Mouse (Mus musculus) kidney, postnatal 0 days (tissue): Measurements from ENCODE around the gene Gm21985. TPM values are rescaled to one million over a fixed set of nuclear protein-coding genes. Genes with fewer than 3 reads are reported as not detected.
"Not testable (repeated sequence)": the region's sequence is repeated elsewhere in the genome, so short reads cannot be mapped to it uniquely, and the experiment has no call there.

Experiments
- ATAC-seq: fragments of 200-750 bp; cut with Nextera tagmentation; replicated peaks from 2 replicates; pipeline ENCODE4 v1.8.0; 2017; ENCODE audit warnings: low read depth, moderate number of reproducible peaks, moderate TSS enrichment, moderate library complexity; ENCODE audit not compliant: low FRiP score
- DNase-seq: peaks from one replicate; pipeline ENCODE4 v3.0.0-alpha.2; 2016; ENCODE audit warnings: low spot score
- H3K27ac ChIP-seq: fragments of 300-500 bp; sonication (generic); 2 replicates; pipeline ENCODE4 v1.5.1; 2014; ENCODE audit warnings: mild to moderate bottlenecking
- H3K27me3 ChIP-seq: fragments of 300-500 bp; sonication (generic); 2 replicates; pipeline ENCODE4 v1.6.1; 2014; ENCODE audit warnings: low read length, mixed read lengths; ENCODE audit not compliant: insufficient read depth
- H3K36me3 ChIP-seq: fragments of 300-500 bp; sonication (generic); 2 replicates; pipeline ENCODE4 v1.6.1; 2014; ENCODE audit warnings: low read length, mixed read lengths; ENCODE audit not compliant: insufficient read depth
- H3K4me1 ChIP-seq: fragments of 300-500 bp; sonication (generic); replicated peaks from 2 replicates; pipeline ENCODE4 v1.6.1; 2014; ENCODE audit warnings: antibody characterized with exemption, low read length, mixed read lengths; ENCODE audit not compliant: insufficient read depth
- H3K4me2 ChIP-seq: fragments of 300-500 bp; sonication (generic); 2 replicates; pipeline ENCODE4 v1.6.1; 2014; ENCODE audit warnings: mild to moderate bottlenecking, low read length, moderate library complexity, mixed read lengths
- H3K4me3 ChIP-seq: fragments of 300-500 bp; sonication (generic); replicated peaks from 2 replicates; pipeline ENCODE4 v1.5.1; 2014; ENCODE audit warnings: low read depth, low read length
- H3K9ac ChIP-seq: fragments of 300-500 bp; sonication (generic); 2 replicates; pipeline ENCODE4 v1.6.1; 2014; ENCODE audit warnings: low read depth, low read length
- H3K9me3 ChIP-seq: fragments of 300-500 bp; sonication (generic); replicated peaks from 2 replicates; pipeline ENCODE4 v1.6.1; 2016; ENCODE audit warnings: low read length, inconsistent platforms, mixed read lengths
- CTCF ChIP-seq: IDR thresholded peaks from 2 replicates; pipeline ENCODE4 v1.5.1; 2016; ENCODE audit warnings: antibody characterized with exemption, low read depth, mild to moderate bottlenecking, moderate library complexity
- WGBS: fragments of 180-500 bp; shearing (Covaris S2); extraction: QIAGEN DNeasy Blood & Tissue Kit; methylation state at CpG from one replicate; pipeline ENCODE4 v1.1.7; 2014; 5-methylcytosine and 5-hydroxymethylcytosine counted together
- polyA plus RNA-seq: library from polyadenylated mRNA; unstranded; fragments of >200 nt; fragmentation: Nextera tagmentation; extraction: Ambion mirVana; gene quantifications from 2 replicates; pipeline ENCODE4 v1.2.1, GENCODE M21; 2015

The Gm21985 gene
- polyA plus RNA-seq, 1 experiment from 2014 or later = not detected

DNA sequence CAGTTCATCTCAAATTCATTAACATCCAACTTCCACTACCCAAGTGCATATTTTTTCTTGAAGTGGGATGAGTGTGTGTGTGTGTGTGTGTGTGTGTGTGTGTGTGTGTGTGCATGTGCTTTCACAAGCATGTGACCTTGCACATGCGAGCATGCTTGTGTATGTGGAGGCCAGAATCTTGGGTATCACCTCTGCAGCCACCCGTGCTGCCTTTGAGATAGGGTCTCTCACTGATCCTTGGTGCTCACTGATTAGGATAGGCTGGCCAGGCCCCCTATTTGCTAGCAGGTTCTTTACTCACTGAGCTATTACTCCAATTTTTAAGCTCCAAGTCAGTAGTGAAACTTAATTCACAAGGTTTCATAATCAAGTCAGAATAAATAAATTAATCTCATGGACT lies 6.8 kb downstream of the Gm21985 start:
- WGBS = 94% methylated on average over 2 of the region's 2 CpGs
- Histone ChIP-seq H3K27me3 (no peaks in the 10 kb centered on the region), H3K4me3 (no peak overlapping the region), H3K27ac (no peak overlapping the region), H3K4me2 (no peak overlapping the region), H3K36me3 (no peaks in the 10 kb centered on the region), H3K4me1 (0 out of 2 replicates have a peak, but pooled peaks cover 4% of the 10 kb centered on the region), H3K9ac (no peak overlapping the region), H3K9me3 (no peaks in the 10 kb centered on the region)
- no peak for TF ChIP-seq CTCF
- no peak for DNase-seq
- ATAC-seq = no peak

DNA sequence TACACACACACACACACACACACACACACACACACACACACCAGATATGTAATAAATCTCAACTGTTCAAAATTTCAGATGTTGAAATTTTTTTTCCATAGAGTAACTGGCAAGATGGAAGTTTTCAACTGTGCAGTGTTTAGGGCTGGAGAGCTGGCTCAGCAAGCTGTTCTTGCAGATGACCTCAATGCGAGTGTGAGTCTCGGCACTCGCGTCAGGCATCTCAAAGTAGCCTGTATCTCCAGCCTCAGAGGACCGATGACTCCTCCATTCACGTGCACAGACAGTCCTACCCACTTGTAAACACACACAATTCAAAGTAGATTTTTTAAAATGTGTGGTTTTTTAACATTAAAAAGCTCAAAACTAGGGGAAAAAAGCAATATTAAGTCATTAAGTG lies 7.4 kb downstream of the Gm21985 start:
- Histone ChIP-seq H3K27ac (no peak overlapping the region), H3K4me3 (no peak overlapping the region), H3K4me1 (0 out of 2 replicates have a peak, but pooled peaks cover under 1% of the 10 kb centered on the region), H3K36me3 (no peaks in the 10 kb centered on the region), H3K9me3 (no peaks in the 10 kb centered on the region), H3K4me2 (no peak overlapping the region), H3K9ac (no peak overlapping the region), H3K27me3 (no peaks in the 10 kb centered on the region)
- 89% methylated on average over 6 of the region's 6 CpGs for WGBS
- ATAC-seq (no peak), DNase-seq (no peak)
- no peak for TF ChIP-seq CTCF

DNA sequence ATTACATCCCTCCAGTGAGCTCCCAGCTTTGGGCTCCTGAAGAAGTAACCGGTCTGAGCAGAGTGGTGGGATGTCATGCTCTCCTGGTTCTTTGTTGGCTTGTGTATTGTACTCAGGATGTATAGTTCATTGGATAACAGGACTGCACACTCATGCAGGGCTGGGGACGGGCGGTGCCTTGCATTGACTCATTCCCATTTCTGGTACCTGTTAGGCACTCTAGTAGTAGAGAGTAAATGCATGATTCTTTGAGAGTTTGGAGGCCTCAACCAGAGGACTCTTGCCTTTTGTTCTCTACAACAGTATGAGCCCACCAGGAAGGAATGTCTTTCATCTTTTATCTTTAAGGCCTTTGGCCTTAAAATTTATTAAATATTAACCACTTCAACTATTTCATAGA lies 10.8 kb downstream of the Gm21985 start:
- H3K9ac ChIP-seq = no peak overlapping the region
- H3K36me3 ChIP-seq = no peaks in the 10 kb centered on the region
- TF ChIP-seq CTCF = no peak
- 91% methylated on average over 3 of the region's 3 CpGs for WGBS
- no peaks in the 10 kb centered on the region for H3K27me3 ChIP-seq
- no peak overlapping the region for H3K27ac ChIP-seq
- H3K4me1 ChIP-seq = no peaks in the 10 kb centered on the region
- DNase-seq (no peak), ATAC-seq (no peak)
- H3K4me3 ChIP-seq = no peak overlapping the region
- no peaks in the 10 kb centered on the region for H3K9me3 ChIP-seq
- H3K4me2 ChIP-seq = no peak overlapping the region

DNA sequence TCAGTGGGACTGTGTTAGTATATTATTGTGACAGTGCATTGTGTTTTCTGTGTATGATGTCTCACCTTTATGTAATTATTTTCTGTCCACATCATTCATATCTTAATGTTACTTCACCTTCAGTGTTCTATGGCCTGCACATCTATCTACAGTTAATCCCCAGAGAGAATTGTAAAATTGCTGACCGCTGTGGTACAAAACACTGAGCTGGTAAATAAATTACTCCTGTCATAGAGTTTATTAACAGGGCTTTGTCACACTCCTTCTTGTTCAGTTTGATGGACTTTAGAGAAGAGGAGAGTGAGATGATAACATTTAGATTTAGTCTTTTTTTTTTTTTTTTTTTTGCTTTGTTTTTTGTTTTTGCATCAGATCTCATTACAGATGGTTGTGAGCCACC lies 16.7 kb downstream of the Gm21985 start:
- Histone ChIP-seq H3K27ac (no peak overlapping the region), H3K4me3 (no peak overlapping the region), H3K27me3 (no peaks in the 10 kb centered on the region), H3K4me2 (no peak overlapping the region), H3K36me3 (no peaks in the 10 kb centered on the region), H3K9ac (no peak overlapping the region), H3K9me3 (no peaks in the 10 kb centered on the region), H3K4me1 (no peaks in the 10 kb centered on the region)
- ATAC-seq (no peak), DNase-seq (no peak)
- WGBS = 68% methylated on average over 1 of the region's 1 CpGs
- no peak for TF ChIP-seq CTCF

DNA sequence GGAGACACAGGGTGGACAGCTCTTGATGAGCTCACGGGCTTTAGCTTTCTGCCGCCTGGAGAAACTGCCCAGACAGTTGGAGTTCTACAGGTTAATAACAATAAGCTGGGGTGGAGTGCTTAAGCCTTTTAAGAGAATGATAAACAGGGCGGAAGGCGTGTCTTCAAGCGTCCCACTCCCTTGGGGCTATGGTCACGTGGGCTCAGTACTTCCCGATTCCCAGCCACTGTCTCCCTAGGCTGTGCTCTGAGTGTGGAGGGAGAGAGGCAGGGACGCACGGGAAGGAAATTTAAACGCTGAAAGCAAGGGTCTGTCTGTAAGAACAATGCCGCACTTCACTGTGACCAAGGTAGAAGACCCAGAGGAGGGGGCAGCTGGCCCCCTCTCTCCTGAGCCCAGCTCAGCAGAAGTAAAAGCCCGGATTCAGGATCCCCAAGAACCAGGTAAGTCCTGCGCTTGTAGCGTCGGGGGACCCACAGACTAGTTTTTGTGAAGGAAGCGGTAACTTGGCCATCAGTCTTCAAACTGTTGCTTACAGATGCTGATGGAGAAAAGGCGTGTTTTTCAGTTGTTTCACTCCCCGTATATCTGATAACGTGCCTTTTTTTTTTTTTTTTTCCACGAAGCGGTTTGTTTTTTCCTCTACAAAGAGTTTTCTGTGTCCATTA lies 18.4 kb downstream of the Gm21985 start:
- ATAC-seq (peak; percentile 95), DNase-seq (peak; percentile 90)
- Histone ChIP-seq H3K9me3 (no peaks in the 10 kb centered on the region), H3K4me2 (peak overlapping the region; percentile 90), H3K36me3 (no peaks in the 10 kb centered on the region), H3K27me3 (no peaks in the 10 kb centered on the region), H3K9ac (peak overlapping the region; percentile 67), H3K4me3 (peak overlapping the region; percentile 47), H3K4me1 (no peaks in the 10 kb centered on the region), H3K27ac (no peak overlapping the region)
- WGBS = 0% methylated on average over 21 of the region's 21 CpGs
- no peak for TF ChIP-seq CTCF

DNA sequence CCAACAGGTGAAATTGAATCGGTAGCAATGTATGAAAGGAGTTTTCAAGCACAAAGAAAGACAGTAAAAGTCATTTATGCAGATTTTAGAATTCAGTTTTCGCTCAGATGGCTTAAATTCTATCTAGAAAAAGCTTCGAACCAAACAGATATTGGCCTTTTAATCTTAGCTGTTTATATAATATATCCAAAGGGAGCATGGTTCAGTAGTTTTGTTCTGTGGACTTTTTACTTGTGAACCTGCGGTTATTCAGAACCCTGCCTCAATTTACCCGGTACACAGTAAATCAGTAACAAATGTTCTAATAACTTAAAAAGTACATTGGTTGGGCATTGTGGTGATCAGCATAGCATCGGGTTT lies 18.9 kb downstream of the Gm21985 start:
- H3K27me3 ChIP-seq = no peaks in the 10 kb centered on the region
- H3K9me3 ChIP-seq = no peaks in the 10 kb centered on the region
- TF ChIP-seq CTCF = no peak
- H3K36me3 ChIP-seq = no peaks in the 10 kb centered on the region
- H3K27ac ChIP-seq = no peak overlapping the region
- H3K4me3 ChIP-seq = peak overlapping the region; percentile 47
- no peaks in the 10 kb centered on the region for H3K4me1 ChIP-seq
- peak overlapping the region; percentile 67 for H3K9ac ChIP-seq
- DNase-seq (no peak), ATAC-seq (no peak)
- WGBS = 49% methylated on average over 6 of the region's 6 CpGs
- H3K4me2 ChIP-seq = peak overlapping the region; percentile 90

DNA sequence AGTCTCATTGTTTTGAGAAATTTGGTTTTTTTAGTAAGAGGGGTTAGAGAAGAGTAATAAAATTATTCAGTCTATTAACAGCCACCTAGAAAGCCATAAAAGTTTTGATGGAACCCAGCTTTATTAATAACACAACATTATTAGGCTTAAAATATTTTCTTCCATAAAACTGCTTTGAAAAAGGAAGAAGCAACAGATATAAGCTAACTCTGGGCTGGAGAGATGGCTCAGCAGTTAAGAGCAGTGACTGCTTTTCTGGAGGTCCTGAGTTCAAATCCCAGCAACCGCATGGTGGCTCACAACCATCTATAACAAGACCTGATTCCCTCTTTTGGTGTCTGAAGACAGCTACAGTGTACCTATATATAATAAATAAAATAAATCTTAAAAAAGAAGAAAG lies 19.9 kb downstream of the Gm21985 start:
- not testable (repeated sequence) for H3K4me3 ChIP-seq, DNase-seq, H3K27ac ChIP-seq, H3K4me2 ChIP-seq, ATAC-seq, H3K36me3 ChIP-seq, H3K4me1 ChIP-seq, H3K9ac ChIP-seq, H3K9me3 ChIP-seq, H3K27me3 ChIP-seq
- 88% methylated on average over 1 of the region's 1 CpGs for WGBS
